Comparison of ENCODE assay signal across 26 mouse cellular contexts in the genomic region with DNA sequence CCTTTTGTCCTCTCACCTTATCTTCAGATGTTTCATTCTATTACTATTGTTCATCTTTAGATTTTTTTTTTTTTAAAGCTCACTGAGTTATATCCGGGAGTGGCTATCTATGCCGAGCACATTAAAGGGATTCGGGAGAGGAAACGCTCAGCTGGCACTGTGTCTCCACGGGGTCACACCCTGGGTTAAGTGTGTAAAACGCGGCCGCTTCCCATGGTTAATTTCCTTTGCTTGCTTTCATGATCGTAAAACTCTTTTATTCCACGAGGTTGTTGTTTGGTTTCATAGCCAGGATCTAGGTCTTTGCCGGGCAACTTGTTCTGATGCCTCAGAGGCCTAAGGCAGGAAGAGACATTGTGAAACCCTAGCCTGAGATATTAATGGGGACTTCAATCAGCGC. TPM values are rescaled to one million over a fixed set of nuclear protein-coding genes. Genes with fewer than 3 reads are reported as not detected.
A peak's percentile ranks its signal among the peaks of the same experiment; 100 is the strongest.
DNase-seq lines count a peak whose midpoint lies in the region; ATAC-seq and TF ChIP-seq lines count a peak whose summit lies in the region.
"Had no signal": no experiment of that assay in that cellular context is flagged by ENCODE, and none has a peak within 500 bp of the region (broad histone marks: within the 10 kb centered on the region; RNA-seq: fewer than 3 reads in every experiment).

No protein-coding gene starts in this region.

- no peak overlapping the region for H3K4me3 ChIP-seq in kidney, embryonic 14.5 days (ENCODE audit: low read length)
- no peak overlapping the region for H3K4me3 ChIP-seq in kidney, adult 2 months (ENCODE audit: insufficient read depth, low read depth, low read length)
- H3K4me3 ChIP-seq: embryonic facial prominence, embryonic 12.5 days; embryonic facial prominence, embryonic 15.5 days; gastrocnemius, adult 2 months; heart, adult 2 months; heart, embryonic 10.5 days; heart, embryonic 13.5 days had no signal

- ATAC-seq in kidney, embryonic 14.5 days (ENCODE audit: low FRiP score, low TSS enrichment) = no peak
- ATAC-seq: activated CD4-positive, CD25-positive, alpha-beta regulatory T cell, adult 4 months; forebrain, embryonic 14.5 days; forebrain, postnatal 0 days; hindbrain, postnatal 0 days had no signal

- H3K9ac ChIP-seq in kidney, embryonic 14.5 days (ENCODE audit: low read depth, low read length) = no peak overlapping the region
- H3K9ac ChIP-seq: embryonic facial prominence, embryonic 12.5 days; embryonic facial prominence, embryonic 15.5 days; forebrain, postnatal 0 days; heart, embryonic 13.5 days; hindbrain, embryonic 14.5 days had no signal

- H3K27ac ChIP-seq in kidney, embryonic 14.5 days (ENCODE audit: low read depth, low read length) = peak overlapping the region; percentile 11; the same call in 1 of the 2 replicates
- H3K27ac ChIP-seq in kidney, adult 2 months (ENCODE audit: insufficient read depth, low read depth, low read length) = no peak overlapping the region
- H3K27ac ChIP-seq: embryonic facial prominence, embryonic 12.5 days; embryonic facial prominence, embryonic 15.5 days; gastrocnemius, adult 2 months; heart, adult 2 months; heart, embryonic 10.5 days; heart, embryonic 13.5 days; hindbrain, embryonic 14.5 days; hindbrain, postnatal 0 days had no signal

- H3K4me2 ChIP-seq in kidney, embryonic 14.5 days (replicated peaks; ENCODE audit: low read depth, low read length) = no peak overlapping the region
- H3K4me2 ChIP-seq: embryonic facial prominence, embryonic 12.5 days; embryonic facial prominence, embryonic 15.5 days; heart, embryonic 13.5 days; hindbrain, embryonic 14.5 days had no signal

- H3K4me1 ChIP-seq in kidney, embryonic 14.5 days (ENCODE audit: control insufficient read depth, insufficient read depth, low read length) = peaks cover 8% of the 10 kb centered on the region; the same call in 1 of the 2 replicates
- no peaks in the 10 kb centered on the region for H3K4me1 ChIP-seq in kidney, adult 2 months (ENCODE audit: control insufficient read depth, insufficient read depth, low read length)
- H3K4me1 ChIP-seq: heart, embryonic 13.5 days had no signal

- H3K36me3 ChIP-seq in kidney, embryonic 14.5 days (ENCODE audit: control insufficient read depth, insufficient read depth, low read length) = no peaks in the 10 kb centered on the region
- no peaks in the 10 kb centered on the region for H3K36me3 ChIP-seq in kidney, adult 2 months (ENCODE audit: control insufficient read depth, insufficient read depth, low read length)
- H3K36me3 ChIP-seq: embryonic facial prominence, embryonic 12.5 days; embryonic facial prominence, embryonic 15.5 days; heart, embryonic 10.5 days; heart, embryonic 13.5 days had no signal

- TF ChIP-seq CTCF in kidney, adult 2 months (conservative IDR thresholded peaks at IDR 0.05; ENCODE audit: insufficient read depth, insufficient read length, low read depth, low read length) = no peak

- no peak for TF ChIP-seq POLR2A in kidney, adult 2 months (IDR thresholded peaks at IDR 0.05; ENCODE audit: low read depth, low read length)

- DNase-seq in embryo, embryonic 11 days = peak; percentile 23
- no peak for DNase-seq in embryo, embryonic 9.5 days (ENCODE audit: extremely low spot score)
- DNase-seq in kidney, postnatal 14 days = no peak
- DNase-seq in kidney, postnatal 10 days = peak; percentile 24
- DNase-seq in kidney, adult 2 months = no peak
- DNase-seq: adrenal gland, adult 8-10 months; adrenal gland, postnatal 25 days; cerebellum, adult 11-12 months; cerebellum, adult 8-10 months; cerebellum, postnatal 10 days; cerebellum, postnatal 36 days; forebrain, postnatal 0 days; gastrocnemius, adult 2 months; gastrocnemius, postnatal 14 days; heart, adult 2 months; heart, postnatal 14 days; heart, postnatal 4 days had no signal

- H3K9me3 ChIP-seq in kidney, embryonic 14.5 days (ENCODE audit: control insufficient read depth, low read length) = no peaks in the 10 kb centered on the region
- H3K9me3 ChIP-seq: embryonic facial prominence, embryonic 12.5 days; embryonic facial prominence, embryonic 15.5 days; heart, embryonic 10.5 days had no signal

- WGBS in kidney, embryonic 14.5 days = 13% methylated on average over 12 of the region's 12 CpGs
- WGBS in kidney, adult 2 months = 35% methylated on average over 12 of the region's 12 CpGs

- no peaks in the 10 kb centered on the region for H3K27me3 ChIP-seq in kidney, embryonic 14.5 days (ENCODE audit: control insufficient read depth, insufficient read depth, low read length)
- no peaks in the 10 kb centered on the region for H3K27me3 ChIP-seq in kidney, adult 2 months (replicated peaks; ENCODE audit: control insufficient read depth, insufficient read depth, low read length)
- H3K27me3 ChIP-seq: embryonic facial prominence, embryonic 15.5 days had no signal

RNA-seq across cellular contexts. Expression of a gene that starts 48.1 kb away (rescaled TPM):
- 146 and 192 TPM in 2 replicates for polyA plus RNA-seq in kidney, embryonic 14.5 days (2014; fragmentation: Nextera tagmentation; extraction: Ambion mirVana)
- 1.4 and 1.7 TPM in 2 replicates for polyA plus RNA-seq in kidney, adult 2 months (2012; rRNA removed)

Comparison
In these comparisons a context has a peak if more than half of its experiments do, and no peak if none do; other contexts are left out.
1. DNase-seq: peak in embryo, embryonic 11 days (single experiment) and kidney, postnatal 10 days (single experiment); none in embryo, embryonic 9.5 days (single experiment), kidney, postnatal 14 days (single experiment) and kidney, adult 2 months (single experiment).
2. RNA of a gene that starts 48.1 kb away (polyA plus RNA-seq): 146 to 192 TPM in kidney, embryonic 14.5 days; 1.4 to 1.7 TPM in kidney, adult 2 months; every median in the first group is over 10 times any median in the second.